8 mouse cellular contexts compared by ENCODE assay signal in the genomic region with DNA sequence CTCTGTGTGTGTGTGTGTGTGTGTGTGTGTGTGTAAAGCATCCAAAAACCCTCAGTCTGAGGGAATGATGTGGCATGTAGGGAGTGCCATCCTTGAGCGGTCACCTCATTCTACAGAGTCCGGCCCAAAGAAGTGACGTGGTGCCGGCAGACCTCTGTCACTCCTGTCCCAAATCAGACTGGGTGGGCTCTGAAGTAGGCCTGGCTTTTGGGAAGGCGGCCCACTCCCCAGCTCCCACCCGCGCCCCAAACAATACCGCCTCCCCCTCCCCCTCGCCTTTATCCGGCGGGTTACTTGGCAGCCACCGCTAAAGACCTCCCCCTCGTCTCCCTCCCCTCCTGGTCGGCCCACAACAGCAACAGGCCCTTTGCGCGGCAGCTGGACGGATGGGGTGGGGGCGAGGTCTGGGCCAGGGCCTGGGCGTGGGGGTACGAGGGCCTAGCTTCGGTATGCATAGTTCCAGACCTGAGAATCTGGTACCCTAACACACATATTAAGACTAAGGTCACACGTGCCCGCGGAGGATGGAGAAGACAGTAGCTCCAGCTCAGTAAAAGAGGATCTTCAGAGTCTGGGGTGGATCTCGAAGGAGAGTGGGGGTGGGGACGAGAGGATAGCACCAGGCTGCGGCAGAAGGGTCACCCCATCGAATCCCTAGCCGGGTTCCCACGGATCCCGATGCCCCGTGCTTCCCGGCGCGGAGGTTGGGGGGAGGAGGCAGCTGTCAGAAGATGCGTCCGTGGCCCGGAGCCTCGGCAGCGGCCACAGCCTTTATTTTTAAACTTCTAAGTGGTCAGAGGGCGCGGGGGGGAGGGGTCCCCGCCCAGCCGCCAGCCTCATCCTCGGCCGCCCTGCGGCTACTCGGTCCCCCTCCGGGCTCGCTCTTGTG. TPM values are rescaled to one million over a fixed set of nuclear protein-coding genes. Genes with fewer than 3 reads are reported as not detected.
DNase-seq lines count a peak whose midpoint lies in the region; ATAC-seq and TF ChIP-seq lines count a peak whose summit lies in the region.

No protein-coding gene starts in this region.

- peak; percentile 61 for DNase-seq in 3134 (ENCODE audit: extremely low read depth, insufficient read length, low spot score)
- DNase-seq in B cell, adult 2 months: peak; percentile 53 to 54
- DNase-seq in cerebellum, postnatal 25 days: peak; percentile 56 to 68
- DNase-seq in limb, embryonic 14.5 days (ENCODE audit: low spot score): peak; percentile 61
- peak; percentile 80 for DNase-seq in midbrain, embryonic 14.5 days
- DNase-seq in yolk sac, embryonic 10.5 days (ENCODE audit: low spot score): peak; percentile 56
- no peak for DNase-seq in frontal cortex, adult 2 months (ENCODE audit: extremely low spot score in 1 of 2, low spot score in 1 of 2)

- no peaks in the 10 kb centered on the region for H3K36me3 ChIP-seq in heart, embryonic 15.5 days
- peaks cover 18% of the 10 kb centered on the region; the same call in 1 of the 2 replicates for H3K36me3 ChIP-seq in limb, embryonic 14.5 days (ENCODE audit: control insufficient read depth, insufficient read depth, low read length)
- no peaks in the 10 kb centered on the region for H3K36me3 ChIP-seq in midbrain, embryonic 14.5 days (ENCODE audit: control insufficient read depth, insufficient read depth, low read length)

- no peaks in the 10 kb centered on the region for H3K9me3 ChIP-seq in heart, embryonic 15.5 days (replicated peaks)
- H3K9me3 ChIP-seq in limb, embryonic 14.5 days (ENCODE audit: control insufficient read depth, low read length): no peaks in the 10 kb centered on the region
- no peaks in the 10 kb centered on the region for H3K9me3 ChIP-seq in midbrain, embryonic 14.5 days (ENCODE audit: control insufficient read depth, low read length)

- WGBS in heart, embryonic 15.5 days: under 1% methylated on average over 47 of the region's 50 CpGs
- under 1% methylated on average over 47 of the region's 50 CpGs for WGBS in limb, embryonic 14.5 days
- WGBS in midbrain, embryonic 14.5 days: under 1% methylated on average over 50 of the region's 50 CpGs

- peak overlapping the region; percentile 97 for H3K27ac ChIP-seq in heart, embryonic 15.5 days
- H3K27ac ChIP-seq in limb, embryonic 14.5 days (replicated peaks; ENCODE audit: low read depth, low read length): peak overlapping the region; percentile 92
- peak overlapping the region; percentile 93 for H3K27ac ChIP-seq in midbrain, embryonic 14.5 days (replicated peaks; ENCODE audit: low read depth, low read length)

- ATAC-seq in heart, embryonic 15.5 days (replicated peaks; ENCODE audit: insufficient number of reproducible peaks, insufficient read depth, low FRiP score, low read depth): 0 out of 2 replicates have a peak, but pooled peaks have one; percentile 3
- ATAC-seq in limb, embryonic 14.5 days (ENCODE audit: low FRiP score, low read depth): peak; percentile 20; the same call in 1 of the 2 replicates
- peak; percentile 56 for ATAC-seq in midbrain, embryonic 14.5 days (ENCODE audit: low FRiP score, low TSS enrichment)

- H3K9ac ChIP-seq in heart, embryonic 15.5 days: peak overlapping the region; percentile 98
- H3K9ac ChIP-seq in limb, embryonic 14.5 days (ENCODE audit: low read depth, low read length, severe bottlenecking): peak overlapping the region; percentile 93
- peak overlapping the region; percentile 99 for H3K9ac ChIP-seq in midbrain, embryonic 14.5 days (replicated peaks; ENCODE audit: low read length)

- peak overlapping the region; percentile 97 for H3K4me3 ChIP-seq in heart, embryonic 15.5 days
- H3K4me3 ChIP-seq in limb, embryonic 14.5 days (replicated peaks; ENCODE audit: low read length): peak overlapping the region; percentile 100
- H3K4me3 ChIP-seq in midbrain, embryonic 14.5 days (replicated peaks; ENCODE audit: low read depth, low read length): peak overlapping the region; percentile 99

- no peak for TF ChIP-seq POLR2A in limb, embryonic 14.5 days (IDR thresholded peaks at IDR 0.05; ENCODE audit: borderline replicate concordance, extremely low read depth, insufficient read depth, insufficient read length)

- H3K27me3 ChIP-seq in heart, embryonic 15.5 days: no peaks in the 10 kb centered on the region
- H3K27me3 ChIP-seq in limb, embryonic 14.5 days (ENCODE audit: control insufficient read depth, insufficient read depth, low read length): no peaks in the 10 kb centered on the region
- H3K27me3 ChIP-seq in midbrain, embryonic 14.5 days (ENCODE audit: control insufficient read depth, insufficient read depth, low read length): no peaks in the 10 kb centered on the region

- peak overlapping the region; percentile 90 for H3K4me2 ChIP-seq in heart, embryonic 15.5 days
- peak overlapping the region; percentile 95 for H3K4me2 ChIP-seq in limb, embryonic 14.5 days (replicated peaks; ENCODE audit: low read depth, low read length, severe bottlenecking)
- peak overlapping the region; percentile 97 for H3K4me2 ChIP-seq in midbrain, embryonic 14.5 days (ENCODE audit: low read length)

- H3K4me1 ChIP-seq in heart, embryonic 15.5 days (replicated peaks): peaks cover 81% of the 10 kb centered on the region
- peaks cover 63% of the 10 kb centered on the region for H3K4me1 ChIP-seq in limb, embryonic 14.5 days (ENCODE audit: control insufficient read depth, insufficient read depth, low read length)
- H3K4me1 ChIP-seq in midbrain, embryonic 14.5 days (ENCODE audit: control insufficient read depth, insufficient read depth, low read length): peaks cover 54% of the 10 kb centered on the region

RNA-seq across cellular contexts. Expression of gene Map7d1, which starts 0.8 kb away (rescaled TPM):
- 39.4 and 50.7 TPM in 2 replicates for polyA plus RNA-seq in heart, embryonic 15.5 days (2015; fragmentation: Nextera tagmentation; extraction: Ambion mirVana)
- 113 and 119 TPM in 2 replicates for polyA plus RNA-seq in limb, embryonic 14.5 days (2012; rRNA removed)
- polyA plus RNA-seq in limb, embryonic 14.5 days (2014; fragmentation: Nextera tagmentation; extraction: Ambion mirVana): 58.3 and 68.4 TPM in 2 replicates
- polyA plus RNA-seq in midbrain, embryonic 14.5 days (2014; fragmentation: Nextera tagmentation; extraction: Ambion mirVana): 78.3 and 85.3 TPM in 2 replicates
- 201 and 206 TPM in 2 replicates for polyA plus RNA-seq in frontal cortex, adult 2 months (2012; rRNA removed)

RNA-seq across cellular contexts. Expression of gene Trappc3, which starts 6.8 kb away (rescaled TPM):
- polyA plus RNA-seq in heart, embryonic 15.5 days (2015; fragmentation: Nextera tagmentation; extraction: Ambion mirVana): 73.1 and 77.6 TPM in 2 replicates
- 93.6 and 113 TPM in 2 replicates for polyA plus RNA-seq in limb, embryonic 14.5 days (2012; rRNA removed)
- 34.5 and 38.3 TPM in 2 replicates for polyA plus RNA-seq in limb, embryonic 14.5 days (2014; fragmentation: Nextera tagmentation; extraction: Ambion mirVana)
- polyA plus RNA-seq in midbrain, embryonic 14.5 days (2014; fragmentation: Nextera tagmentation; extraction: Ambion mirVana): 37.1 and 124 TPM in 2 replicates
- 110 and 111 TPM in 2 replicates for polyA plus RNA-seq in frontal cortex, adult 2 months (2012; rRNA removed)

RNA-seq across cellular contexts. Expression of gene Col8a2, which starts 31.2 kb away (rescaled TPM):
- 5.2 and 10.9 TPM in 2 replicates for polyA plus RNA-seq in heart, embryonic 15.5 days (2015; fragmentation: Nextera tagmentation; extraction: Ambion mirVana)
- polyA plus RNA-seq in limb, embryonic 14.5 days (2012; rRNA removed): 50.3 and 57.4 TPM in 2 replicates
- 74.6 and 75.4 TPM in 2 replicates for polyA plus RNA-seq in limb, embryonic 14.5 days (2014; fragmentation: Nextera tagmentation; extraction: Ambion mirVana)
- 0.57 and 1.1 TPM in 2 replicates for polyA plus RNA-seq in midbrain, embryonic 14.5 days (2014; fragmentation: Nextera tagmentation; extraction: Ambion mirVana)
- polyA plus RNA-seq in frontal cortex, adult 2 months (2012; rRNA removed): 0.38 and 0.50 TPM in 2 replicates

RNA-seq across cellular contexts. Expression of gene Thrap3, which starts 52.8 kb away (rescaled TPM):
- polyA plus RNA-seq in heart, embryonic 15.5 days (2015; fragmentation: Nextera tagmentation; extraction: Ambion mirVana): 129 and 149 TPM in 2 replicates
- polyA plus RNA-seq in limb, embryonic 14.5 days (2012; rRNA removed): 168 and 191 TPM in 2 replicates
- polyA plus RNA-seq in limb, embryonic 14.5 days (2014; fragmentation: Nextera tagmentation; extraction: Ambion mirVana): 204 and 229 TPM in 2 replicates
- polyA plus RNA-seq in midbrain, embryonic 14.5 days (2014; fragmentation: Nextera tagmentation; extraction: Ambion mirVana): 113 and 167 TPM in 2 replicates
- polyA plus RNA-seq in frontal cortex, adult 2 months (2012; rRNA removed): 95.8 and 103 TPM in 2 replicates

Comparison
In these comparisons a context has a peak if more than half of its experiments do, and no peak if none do; other contexts are left out.
1. DNase-seq: peak in 3134 (single experiment), B cell, adult 2 months (2 of 2), cerebellum, postnatal 25 days (2 of 2), limb, embryonic 14.5 days (single experiment), midbrain, embryonic 14.5 days (single experiment) and yolk sac, embryonic 10.5 days (single experiment); none in frontal cortex, adult 2 months (0 of 2).
2. ATAC-seq: peak in every context shown above with its lines; median percentile 56 in midbrain, embryonic 14.5 days; 20 in limb, embryonic 14.5 days; 3 in heart, embryonic 15.5 days.
3. Peak in every context shown above with its lines, with median percentiles within 50 percentile points of each other: H3K27ac ChIP-seq, H3K4me2 ChIP-seq, H3K4me3 ChIP-seq and H3K9ac ChIP-seq.